Comparison of ENCODE assay signal across 8 mouse cellular contexts in the genomic region with DNA sequence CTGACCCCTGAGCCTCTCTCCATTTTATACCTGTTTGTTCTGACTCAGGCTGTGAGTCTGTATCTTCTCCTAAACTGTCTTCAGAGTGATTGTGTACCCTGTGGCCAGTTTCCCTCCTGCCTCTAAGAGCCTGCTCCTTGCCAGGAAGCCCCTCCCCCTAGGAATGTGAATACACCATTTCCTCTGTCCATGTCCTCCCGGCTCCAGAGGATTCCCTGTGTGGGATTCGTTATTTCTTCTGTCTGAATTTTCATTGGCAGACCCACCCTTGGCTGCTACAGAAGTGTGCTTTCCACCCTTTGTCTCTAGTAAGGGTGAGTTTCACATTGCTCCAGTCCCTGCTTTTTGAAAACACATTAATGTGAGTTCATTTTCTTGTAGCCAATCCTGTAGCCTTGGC. TPM values are rescaled to one million over a fixed set of nuclear protein-coding genes. Genes with fewer than 3 reads are reported as not detected.
DNase-seq lines count a peak whose midpoint lies in the region.

No protein-coding gene starts in this region.

- DNase-seq in right cerebral cortex, postnatal 10 days (ENCODE audit: low spot score in 2 of 2), result peak; percentile 44 to 48
- no peak for DNase-seq in right cerebral cortex, postnatal 14 days
- peak; percentile 63 for DNase-seq in gastrocnemius, postnatal 14 days
- peak; percentile 58 to 71 for DNase-seq in kidney, adult 8-10 months
- peak; percentile 72 to 74 for DNase-seq in lung, postnatal 4 days
- DNase-seq in ovary, postnatal 14 days (ENCODE audit: low spot score), result no peak
- DNase-seq in urinary bladder, postnatal 25 days (ENCODE audit: low spot score), result no peak
- no peak for DNase-seq in cerebellum, adult 8-10 months

- intact Hi-C loops in gastrocnemius, postnatal 14 days (cut with DNase I; ENCODE audit: low total_unique reads), result no loop called here

RNA-seq across cellular contexts. Expression of gene Hic1, which starts 35.4 kb away (rescaled TPM):
- 10 to 100 TPM; 12.3 to 18.9 TPM for total RNA-seq in gastrocnemius, postnatal 14 days (2021)

RNA-seq across cellular contexts. Expression of gene Ovca2, which starts 44.7 kb away (rescaled TPM):
- 1 to 10 TPM; 3.6 to 4.1 TPM for total RNA-seq in gastrocnemius, postnatal 14 days (2021)

RNA-seq across cellular contexts. Expression of gene Dph1, which starts 57.1 kb away (rescaled TPM):
- 1 to 10 TPM; 6.6 to 6.9 TPM for total RNA-seq in gastrocnemius, postnatal 14 days (2021)

RNA-seq across cellular contexts. Expression of gene Rtn4rl1, which starts 59.6 kb away (rescaled TPM):
- total RNA-seq in gastrocnemius, postnatal 14 days (2021), result 1 to 10 TPM; 2.1 to 3.0 TPM

Comparison
In these comparisons a context has a peak if more than half of its experiments do, and no peak if none do; other contexts are left out.
1. DNase-seq: peak in right cerebral cortex, postnatal 10 days (2 of 2), gastrocnemius, postnatal 14 days (single experiment), kidney, adult 8-10 months (2 of 2) and lung, postnatal 4 days (2 of 2); none in right cerebral cortex, postnatal 14 days (single experiment), ovary, postnatal 14 days (single experiment), urinary bladder, postnatal 25 days (single experiment) and cerebellum, adult 8-10 months (single experiment).